Mouse (Mus musculus): ENCODE measurements at regions not wholly inside any gene's neighbourhood (a gene's known extent, or its start where the extent isn't known, plus 50 kb on each side); places are given as distances from the start of the nearest gene placed in this dataset.

GRCm38 (mm10) chr15:93926262-93926661 is 330.6 kb upstream of the Prickle1 start:
- no peaks in the 10 kb centered on the region for H3K36me3 ChIP-seq (ENCODE audit: insufficient read depth, low read length)
- TF ChIP-seq CTCF (IDR thresholded peaks at IDR 0.05; ENCODE audit: low read depth), result no peak
- H3K27me3 ChIP-seq (ENCODE audit: insufficient read depth, low read length), result no peaks in the 10 kb centered on the region
- no peak overlapping the region for H3K9ac ChIP-seq (replicated peaks; ENCODE audit: low read length)
- DNase-seq (ENCODE audit: low spot score) (no peak), ATAC-seq (no peak)
- no peak overlapping the region for H3K4me2 ChIP-seq (ENCODE audit: low read depth, low read length)
- no peaks in the 10 kb centered on the region for H3K9me3 ChIP-seq (ENCODE audit: low read length)
- H3K4me1 ChIP-seq (ENCODE audit: insufficient read depth, low read length), result no peaks in the 10 kb centered on the region
- no peak overlapping the region for H3K27ac ChIP-seq
- H3K4me3 ChIP-seq (ENCODE audit: low read length), result no peak overlapping the region

GRCm38 (mm10) chr15:93921457-93922234 is 326.0 kb upstream of the Prickle1 start:
- Histone ChIP-seq H3K4me1 (ENCODE audit: insufficient read depth, low read length) (no peaks in the 10 kb centered on the region), H3K4me3 (ENCODE audit: low read length) (no peak overlapping the region), H3K27ac (no peak overlapping the region), H3K9ac (replicated peaks; ENCODE audit: low read length) (no peak overlapping the region), H3K27me3 (ENCODE audit: insufficient read depth, low read length) (no peaks in the 10 kb centered on the region), H3K9me3 (ENCODE audit: low read length) (no peaks in the 10 kb centered on the region), H3K4me2 (ENCODE audit: low read depth, low read length) (no peak overlapping the region), H3K36me3 (ENCODE audit: insufficient read depth, low read length) (no peaks in the 10 kb centered on the region)
- DNase-seq (ENCODE audit: low spot score), result no peak
- no peak for ATAC-seq
- WGBS, result 86% methylated on average over 6 of the region's 6 CpGs
- TF ChIP-seq CTCF (IDR thresholded peaks at IDR 0.05; ENCODE audit: low read depth), result no peak

- Histone ChIP-seq H3K4me3 (ENCODE audit: low read length) (no peak overlapping the region), H3K9me3 (ENCODE audit: low read length) (no peaks in the 10 kb centered on the region), H3K27ac (no peak overlapping the region), H3K4me2 (ENCODE audit: low read depth, low read length) (no peak overlapping the region), H3K9ac (replicated peaks; ENCODE audit: low read length) (no peak overlapping the region), H3K36me3 (ENCODE audit: insufficient read depth, low read length) (no peaks in the 10 kb centered on the region), H3K27me3 (ENCODE audit: insufficient read depth, low read length) (no peaks in the 10 kb centered on the region), H3K4me1 (ENCODE audit: insufficient read depth, low read length) (no peaks in the 10 kb centered on the region)
- WGBS, result 87% methylated on average over 5 of the region's 5 CpGs
- DNase-seq (ENCODE audit: low spot score), result no peak
- TF ChIP-seq CTCF (IDR thresholded peaks at IDR 0.05; ENCODE audit: low read depth), result no peak
- no peak for ATAC-seq
Observed at GRCm38 (mm10) chr15:93920996-93921395, 325.3 kb upstream of the Prickle1 start.

GRCm38 (mm10) chr15:93919577-93919976 is 323.9 kb upstream of the Prickle1 start:
- ATAC-seq (no peak), DNase-seq (ENCODE audit: low spot score) (no peak)
- Histone ChIP-seq H3K4me2 (ENCODE audit: low read depth, low read length) (no peak overlapping the region), H3K4me1 (ENCODE audit: insufficient read depth, low read length) (no peaks in the 10 kb centered on the region), H3K4me3 (ENCODE audit: low read length) (no peak overlapping the region), H3K9ac (replicated peaks; ENCODE audit: low read length) (no peak overlapping the region), H3K27me3 (ENCODE audit: insufficient read depth, low read length) (no peaks in the 10 kb centered on the region), H3K9me3 (ENCODE audit: low read length) (no peaks in the 10 kb centered on the region), H3K36me3 (ENCODE audit: insufficient read depth, low read length) (no peaks in the 10 kb centered on the region), H3K27ac (no peak overlapping the region)
- no peak for TF ChIP-seq CTCF (IDR thresholded peaks at IDR 0.05; ENCODE audit: low read depth)
- WGBS, result 92% methylated on average over 6 of the region's 6 CpGs

- Histone ChIP-seq H3K36me3 (ENCODE audit: insufficient read depth, low read length) (no peaks in the 10 kb centered on the region), H3K4me1 (ENCODE audit: insufficient read depth, low read length) (no peaks in the 10 kb centered on the region), H3K9me3 (ENCODE audit: low read length) (no peaks in the 10 kb centered on the region), H3K27me3 (ENCODE audit: insufficient read depth, low read length) (no peaks in the 10 kb centered on the region), H3K27ac (no peak overlapping the region), H3K4me3 (ENCODE audit: low read length) (no peak overlapping the region), H3K4me2 (ENCODE audit: low read depth, low read length) (no peak overlapping the region), H3K9ac (replicated peaks; ENCODE audit: low read length) (no peak overlapping the region)
- 51% methylated on average over 3 of the region's 3 CpGs for WGBS
- TF ChIP-seq CTCF (IDR thresholded peaks at IDR 0.05; ENCODE audit: low read depth), result no peak
- ATAC-seq (no peak), DNase-seq (ENCODE audit: low spot score) (no peak)
Observed at GRCm38 (mm10) chr15:93916856-93917255, 321.2 kb upstream of the Prickle1 start.

- DNase-seq (ENCODE audit: low spot score), result no peak
- Histone ChIP-seq H3K27me3 (ENCODE audit: insufficient read depth, low read length) (no peaks in the 10 kb centered on the region), H3K27ac (no peak overlapping the region), H3K9ac (replicated peaks; ENCODE audit: low read length) (no peak overlapping the region), H3K4me2 (ENCODE audit: low read depth, low read length) (no peak overlapping the region), H3K36me3 (ENCODE audit: insufficient read depth, low read length) (no peaks in the 10 kb centered on the region), H3K4me3 (ENCODE audit: low read length) (no peak overlapping the region), H3K9me3 (ENCODE audit: low read length) (no peaks in the 10 kb centered on the region), H3K4me1 (ENCODE audit: insufficient read depth, low read length) (no peaks in the 10 kb centered on the region)
- no peak for TF ChIP-seq CTCF (IDR thresholded peaks at IDR 0.05; ENCODE audit: low read depth)
- no peak for ATAC-seq
- WGBS, result 72% methylated on average over 5 of the region's 5 CpGs
Observed at GRCm38 (mm10) chr15:93913462-93913861, 317.8 kb upstream of the Prickle1 start.

- no peak overlapping the region for H3K4me3 ChIP-seq (ENCODE audit: low read length)
- no peaks in the 10 kb centered on the region for H3K36me3 ChIP-seq (ENCODE audit: insufficient read depth, low read length)
- WGBS, result 48% methylated on average over 7 of the region's 7 CpGs
- no peak for ATAC-seq
- TF ChIP-seq CTCF (IDR thresholded peaks at IDR 0.05; ENCODE audit: low read depth), result no peak
- H3K27me3 ChIP-seq (ENCODE audit: insufficient read depth, low read length), result no peaks in the 10 kb centered on the region
- H3K4me2 ChIP-seq (ENCODE audit: low read depth, low read length), result no peak overlapping the region
- H3K9me3 ChIP-seq (ENCODE audit: low read length), result no peaks in the 10 kb centered on the region
- no peak overlapping the region for H3K9ac ChIP-seq (replicated peaks; ENCODE audit: low read length)
- no peak for DNase-seq (ENCODE audit: low spot score)
- no peak overlapping the region for H3K27ac ChIP-seq
- H3K4me1 ChIP-seq (ENCODE audit: insufficient read depth, low read length), result no peaks in the 10 kb centered on the region
Observed at GRCm38 (mm10) chr15:93913041-93913440, 317.4 kb upstream of the Prickle1 start.
